Mouse (Mus musculus) spleen, adult 10 weeks (tissue): ENCODE data around the gene Trappc2l. TPM values are rescaled to one million over a fixed set of nuclear protein-coding genes. Genes with fewer than 3 reads are reported as not detected.

ENCODE experiments used
- polyA plus RNA-seq: library from polyadenylated mRNA; stranded (reverse); fragments of 350-450 nt; fragmentation: Illumina TruSeq; extraction: RNeasy Lipid Tissue Mini Kit (QIAGEN cat#74804); gene quantifications from one replicate; pipeline ENCODE4 v1.2.3, GENCODE M21; 2015; ENCODE audit warnings: low replicate concordance; ENCODE audit not compliant: insufficient read depth

The Trappc2l gene
- polyA plus RNA-seq: 39.3 TPM

GRCm38 (mm10) chr8:122611295-122612133, at the start of gene Trappc2l, which contains the start of gene Galns:
Gene Trappc2l (plus strand): TSS chr8:122611640.
Gene Galns (minus strand): TSS chr8:122611463.

GRCm38 (mm10) chr8:122567361-122568108, 43.9 kb upstream of the Trappc2l start, which contains the start of gene Cdt1:
Gene Cdt1 (plus strand): TSS chr8:122568015.

GRCm38 (mm10) chr8:122576648-122577022, 34.8 kb upstream of the Trappc2l start, which contains the start of gene Aprt:
Gene Aprt (minus strand): TSS chr8:122576909.

GRCm38 (mm10) chr8:122622727-122623126, 11.3 kb downstream of the Trappc2l start, which contains the start of gene Pabpn1l:
Gene Pabpn1l (minus strand): TSS chr8:122622739.

Other genes starting within 250 kb of the Trappc2l start
- gene Zc3h18, start 235.0 kb upstream of the Trappc2l start, polyA plus RNA-seq: 32.2 TPM
- not detected for gene Il17c, start 189.6 kb upstream of the Trappc2l start, polyA plus RNA-seq
- 98.4 TPM for gene Cyba, start 178.7 kb upstream of the Trappc2l start, polyA plus RNA-seq
- gene Mvd, start 168.2 kb upstream of the Trappc2l start, polyA plus RNA-seq: 1.9 TPM
- gene Snai3, start 150.9 kb upstream of the Trappc2l start, polyA plus RNA-seq: 1.5 TPM
- gene Rnf166, start 135.6 kb upstream of the Trappc2l start, polyA plus RNA-seq: 17.7 TPM
- gene Ctu2, start 135.5 kb upstream of the Trappc2l start, polyA plus RNA-seq: 12.3 TPM
- gene Piezo1, start 60.3 kb upstream of the Trappc2l start, polyA plus RNA-seq: 22.3 TPM
- gene Cdt1, start 43.6 kb upstream of the Trappc2l start, polyA plus RNA-seq: 12.6 TPM
- 20.1 TPM for gene Aprt, start 34.7 kb upstream of the Trappc2l start, polyA plus RNA-seq
- gene Galns, start 177 bp upstream of the Trappc2l start, polyA plus RNA-seq: 10.4 TPM
- gene Pabpn1l, start 11.1 kb downstream of the Trappc2l start, polyA plus RNA-seq: not detected
- 13.0 TPM for gene Cbfa2t3, start 87.5 kb downstream of the Trappc2l start, polyA plus RNA-seq
- 5.3 TPM for gene Acsf3, start 163.8 kb downstream of the Trappc2l start, polyA plus RNA-seq
- gene Cdh15, start 236.3 kb downstream of the Trappc2l start, polyA plus RNA-seq: not detected